Mouse (Mus musculus) spleen, postnatal 10 days (tissue): Measurements from ENCODE around the gene Znrf1.

ENCODE experiments used
- DNase-seq, 2 experiments: peaks; one replicate each; pipeline ENCODE4 v3.0.0; 2021 to 2022; ENCODE audit warnings: low spot score in 2 of 2

Znrf1 gene

GRCm38 (mm10) chr8:111630105-111630521 lies 94.2 kb downstream of the Znrf1 start, which contains the start of gene Ldhd:
Gene Ldhd, minus strand, starts transcription at chr8:111630374.
- DNase-seq, result no peak

GRCm38 (mm10) chr8:111631589-111631988 lies 95.7 kb downstream of the Znrf1 start:
- DNase-seq, result no peak

- no peak for DNase-seq
Observed at GRCm38 (mm10) chr8:111632976-111633375, 97.1 kb downstream of the Znrf1 start.

- no peak for DNase-seq
Observed at GRCm38 (mm10) chr8:111638086-111638485, 102.2 kb downstream of the Znrf1 start.

- no peak for DNase-seq
Observed at GRCm38 (mm10) chr8:111641064-111641463, 105.2 kb downstream of the Znrf1 start.

- DNase-seq, result no peak
Observed at GRCm38 (mm10) chr8:111642496-111642895, 106.6 kb downstream of the Znrf1 start.

GRCm38 (mm10) chr8:111642939-111643263 lies 107.0 kb downstream of the Znrf1 start:
- no peak for DNase-seq

GRCm38 (mm10) chr8:111643264-111644141 lies 107.6 kb downstream of the Znrf1 start, which contains the start of gene Zfp1:
Gene Zfp1, plus strand, starts transcription at chr8:111643401.
- DNase-seq, result peak; percentile 78 to 89

GRCm38 (mm10) chr8:111644286-111645051 lies 108.6 kb downstream of the Znrf1 start:
- DNase-seq, result peak in 1 of 2 experiments; percentile 63

- DNase-seq, result no peak
Observed at GRCm38 (mm10) chr8:111645715-111646114, 109.8 kb downstream of the Znrf1 start.

- no peak for DNase-seq
Observed at GRCm38 (mm10) chr8:111648834-111649233, 112.9 kb downstream of the Znrf1 start.

GRCm38 (mm10) chr8:111650651-111651050 lies 114.8 kb downstream of the Znrf1 start:
- no peak for DNase-seq

- DNase-seq, result no peak
Observed at GRCm38 (mm10) chr8:111653524-111653923, 117.6 kb downstream of the Znrf1 start.

- no peak for DNase-seq
Observed at GRCm38 (mm10) chr8:111657312-111657854, 121.5 kb downstream of the Znrf1 start.

- no peak for DNase-seq
Observed at GRCm38 (mm10) chr8:111658819-111659423, 123.0 kb downstream of the Znrf1 start.

- peak; percentile 58 to 81 for DNase-seq
Observed at GRCm38 (mm10) chr8:111662473-111662872, 126.6 kb downstream of the Znrf1 start.

GRCm38 (mm10) chr8:111666751-111667150 lies 130.9 kb downstream of the Znrf1 start:
- no peak for DNase-seq
